Mouse (Mus musculus): Measurements from ENCODE around the gene Cyp2w1. TPM values are rescaled to one million over a fixed set of nuclear protein-coding genes. Genes with fewer than 3 reads are reported as not detected.
"Not testable (repeated sequence)": the region's sequence is repeated elsewhere in the genome, so short reads cannot be mapped to it uniquely, and the experiment has no call there.

Gene Cyp2w1
- polyA plus RNA-seq, 1 experiment from 2014 or later = not detected

- WGBS (ENCODE audit: insufficient replicate concordance) = 77% methylated on average over 16 of the region's 16 CpGs
- H3K9ac ChIP-seq = no peak overlapping the region
Measured at GRCm38 (mm10) chr5:139333301-139334013, 19.0 kb upstream of the Cyp2w1 start.

GRCm38 (mm10) chr5:139334394-139334793, 18.0 kb upstream of the Cyp2w1 start:
- not testable (repeated sequence) for H3K27me3 ChIP-seq; H3K4me3 ChIP-seq (replicated peaks); H3K27ac ChIP-seq (replicated peaks); H3K9me3 ChIP-seq (replicated peaks); H3K4me2 ChIP-seq; H3K9ac ChIP-seq; ATAC-seq (ENCODE audit: insufficient read depth)
- 81% methylated on average over 10 of the region's 10 CpGs for WGBS (ENCODE audit: insufficient replicate concordance)
- Histone ChIP-seq H3K4me1 (replicated peaks) (peaks cover 19% of the 10 kb centered on the region), H3K36me3 (replicated peaks) (peaks cover 31% of the 10 kb centered on the region)

More at GRCm38 (mm10) chr5:139333301-139334013, 19.0 kb upstream of the Cyp2w1 start:
- H3K36me3 ChIP-seq (replicated peaks) = peaks cover 22% of the 10 kb centered on the region
- H3K27ac ChIP-seq (replicated peaks) = no peak overlapping the region
- no peaks in the 10 kb centered on the region for H3K9me3 ChIP-seq (replicated peaks)
- H3K4me1 ChIP-seq (replicated peaks) = peaks cover 19% of the 10 kb centered on the region
- no peak overlapping the region for H3K4me3 ChIP-seq (replicated peaks)
- no peak for ATAC-seq (ENCODE audit: insufficient read depth)
- H3K4me2 ChIP-seq = no peak overlapping the region
- no peaks in the 10 kb centered on the region for H3K27me3 ChIP-seq

GRCm38 (mm10) chr5:139335634-139336033, 16.8 kb upstream of the Cyp2w1 start:
- Histone ChIP-seq H3K27me3 (no peaks in the 10 kb centered on the region), H3K4me1 (replicated peaks) (peaks cover 19% of the 10 kb centered on the region), H3K4me2 (no peak overlapping the region), H3K27ac (replicated peaks) (no peak overlapping the region), H3K9ac (no peak overlapping the region), H3K9me3 (replicated peaks) (no peaks in the 10 kb centered on the region), H3K36me3 (replicated peaks) (peaks cover 43% of the 10 kb centered on the region), H3K4me3 (replicated peaks) (no peak overlapping the region)
- WGBS (ENCODE audit: insufficient replicate concordance) = 72% methylated on average over 4 of the region's 4 CpGs
- no peak for ATAC-seq (ENCODE audit: insufficient read depth)

- ATAC-seq (ENCODE audit: insufficient read depth) = no peak
- WGBS (ENCODE audit: insufficient replicate concordance) = 72% methylated on average over 13 of the region's 13 CpGs
- Histone ChIP-seq H3K9me3 (replicated peaks) (no peaks in the 10 kb centered on the region), H3K4me2 (no peak overlapping the region), H3K9ac (no peak overlapping the region), H3K4me1 (replicated peaks) (0 out of 2 replicates have a peak, but pooled peaks cover 8% of the 10 kb centered on the region), H3K4me3 (replicated peaks) (no peak overlapping the region), H3K27me3 (no peaks in the 10 kb centered on the region), H3K27ac (replicated peaks) (no peak overlapping the region), H3K36me3 (replicated peaks) (peaks cover 64% of the 10 kb centered on the region)
Measured at GRCm38 (mm10) chr5:139337826-139338370, 14.5 kb upstream of the Cyp2w1 start.

- Histone ChIP-seq H3K27me3 (no peaks in the 10 kb centered on the region), H3K9ac (no peak overlapping the region), H3K4me3 (replicated peaks) (no peak overlapping the region), H3K36me3 (replicated peaks) (peaks cover 65% of the 10 kb centered on the region), H3K4me1 (replicated peaks) (peaks cover 8% of the 10 kb centered on the region), H3K9me3 (replicated peaks) (no peaks in the 10 kb centered on the region), H3K4me2 (no peak overlapping the region), H3K27ac (replicated peaks) (no peak overlapping the region)
- WGBS (ENCODE audit: insufficient replicate concordance) = 74% methylated on average over 3 of the region's 3 CpGs
- ATAC-seq (ENCODE audit: insufficient read depth) = no peak
Measured at GRCm38 (mm10) chr5:139338403-139338802, 14.0 kb upstream of the Cyp2w1 start.

- Histone ChIP-seq H3K4me2 (no peak overlapping the region), H3K36me3 (replicated peaks) (peaks cover 65% of the 10 kb centered on the region), H3K4me1 (replicated peaks) (peaks cover 13% of the 10 kb centered on the region), H3K9ac (no peak overlapping the region), H3K9me3 (replicated peaks) (no peaks in the 10 kb centered on the region), H3K27me3 (no peaks in the 10 kb centered on the region), H3K4me3 (replicated peaks) (no peak overlapping the region), H3K27ac (replicated peaks) (no peak overlapping the region)
- ATAC-seq (ENCODE audit: insufficient read depth) = no peak
- WGBS (ENCODE audit: insufficient replicate concordance) = 70% methylated on average over 11 of the region's 11 CpGs
Measured at GRCm38 (mm10) chr5:139338891-139339290, 13.5 kb upstream of the Cyp2w1 start.

GRCm38 (mm10) chr5:139344021-139344686, 8.3 kb upstream of the Cyp2w1 start:
- Histone ChIP-seq H3K27me3 (no peaks in the 10 kb centered on the region), H3K9ac (peak overlapping the region; percentile 94), H3K4me1 (replicated peaks) (peaks cover 39% of the 10 kb centered on the region), H3K27ac (replicated peaks) (peak overlapping the region; percentile 85), H3K4me2 (peak overlapping the region; percentile 91), H3K4me3 (replicated peaks) (peak overlapping the region; percentile 87), H3K9me3 (replicated peaks) (no peaks in the 10 kb centered on the region), H3K36me3 (replicated peaks) (peaks cover 37% of the 10 kb centered on the region)
- peak; percentile 68 for ATAC-seq (ENCODE audit: insufficient read depth)
- WGBS (ENCODE audit: insufficient replicate concordance) = 5% methylated on average over 12 of the region's 12 CpGs

- Histone ChIP-seq H3K4me1 (replicated peaks) (peaks cover 45% of the 10 kb centered on the region), H3K9me3 (replicated peaks) (no peaks in the 10 kb centered on the region), H3K36me3 (replicated peaks) (peaks cover 30% of the 10 kb centered on the region), H3K9ac (peak overlapping the region; percentile 94), H3K4me3 (replicated peaks) (peak overlapping the region; percentile 87), H3K4me2 (peak overlapping the region; percentile 91), H3K27me3 (no peaks in the 10 kb centered on the region), H3K27ac (replicated peaks) (peak overlapping the region; percentile 85)
- peak; percentile 86 for ATAC-seq (ENCODE audit: insufficient read depth)
- WGBS (ENCODE audit: insufficient replicate concordance) = under 1% methylated on average over 33 of the region's 33 CpGs
Measured at GRCm38 (mm10) chr5:139344687-139345363, 7.6 kb upstream of the Cyp2w1 start.

- Histone ChIP-seq H3K4me3 (replicated peaks) (peak overlapping the region; percentile 87), H3K27ac (replicated peaks) (peak overlapping the region; percentile 48), H3K4me2 (peak overlapping the region; percentile 91), H3K27me3 (no peaks in the 10 kb centered on the region), H3K9me3 (replicated peaks) (no peaks in the 10 kb centered on the region), H3K4me1 (replicated peaks) (peaks cover 51% of the 10 kb centered on the region), H3K36me3 (replicated peaks) (peaks cover 25% of the 10 kb centered on the region), H3K9ac (peak overlapping the region; percentile 13; the same call in 1 of the 2 replicates)
- 6% methylated on average over 5 of the region's 5 CpGs for WGBS (ENCODE audit: insufficient replicate concordance)
- ATAC-seq (ENCODE audit: insufficient read depth) = peak; percentile 14
Measured at GRCm38 (mm10) chr5:139345364-139345714, 7.1 kb upstream of the Cyp2w1 start.

GRCm38 (mm10) chr5:139347225-139347624, 5.2 kb upstream of the Cyp2w1 start:
- no peak for ATAC-seq (ENCODE audit: insufficient read depth)
- H3K4me3 ChIP-seq (replicated peaks) = no peak overlapping the region

GRCm38 (mm10) chr5:139349713-139350112, 2.7 kb upstream of the Cyp2w1 start:
- Histone ChIP-seq H3K9me3 (replicated peaks) (no peaks in the 10 kb centered on the region), H3K36me3 (replicated peaks) (no peaks in the 10 kb centered on the region), H3K4me1 (replicated peaks) (peaks cover 74% of the 10 kb centered on the region), H3K4me2 (peak overlapping the region; percentile 54), H3K27ac (replicated peaks) (peak overlapping the region; percentile 61; the same call in 1 of the 2 replicates), H3K9ac (0 out of 2 replicates have a peak overlapping the region, but pooled peaks have one; percentile 23), H3K27me3 (0 out of 2 replicates have a peak, but pooled peaks cover 4% of the 10 kb centered on the region), H3K4me3 (replicated peaks) (no peak overlapping the region)
- ATAC-seq (ENCODE audit: insufficient read depth) = peak; percentile 33
- WGBS (ENCODE audit: insufficient replicate concordance) = 31% methylated on average over 6 of the region's 6 CpGs

More at GRCm38 (mm10) chr5:139347225-139347624, 5.2 kb upstream of the Cyp2w1 start:
- no peak overlapping the region for H3K9ac ChIP-seq
- no peak overlapping the region for H3K4me2 ChIP-seq
- H3K27me3 ChIP-seq = no peaks in the 10 kb centered on the region
- peaks cover 69% of the 10 kb centered on the region for H3K4me1 ChIP-seq (replicated peaks)
- H3K36me3 ChIP-seq (replicated peaks) = peaks cover 8% of the 10 kb centered on the region
- 0 out of 2 replicates have a peak overlapping the region, but pooled peaks have one; percentile 6 for H3K27ac ChIP-seq (replicated peaks)
- no peaks in the 10 kb centered on the region for H3K9me3 ChIP-seq (replicated peaks)
- WGBS (ENCODE audit: insufficient replicate concordance) = 59% methylated on average over 1 of the region's 1 CpGs
